Comparison of ENCODE assay signal across 8 mouse cellular contexts in genomic region chr9:45936883-45937282, GRCm38 (mm10). TPM values are rescaled to one million over a fixed set of nuclear protein-coding genes. Genes with fewer than 3 reads are reported as not detected.
A peak's percentile ranks its signal among the peaks of the same experiment; 100 is the strongest.
DNase-seq lines count a peak whose midpoint lies in the region; ATAC-seq and TF ChIP-seq lines count a peak whose summit lies in the region.

No protein-coding gene starts in this region.

- no peak for TF ChIP-seq POLR2A in testis, adult 2 months (IDR thresholded peaks at IDR 0.05; ENCODE audit: control insufficient read depth, low read depth, low read length)

- no peaks in the 10 kb centered on the region for H3K4me1 ChIP-seq in forebrain, postnatal 0 days (ENCODE audit: insufficient read depth)
- H3K4me1 ChIP-seq in hindbrain, embryonic 16.5 days (ENCODE audit: control insufficient read depth, insufficient read depth, low read depth, low read length): no peaks in the 10 kb centered on the region
- peaks cover 9% of the 10 kb centered on the region; the same call in 1 of the 2 replicates for H3K4me1 ChIP-seq in midbrain, embryonic 13.5 days (replicated peaks)
- peaks cover 5% of the 10 kb centered on the region for H3K4me1 ChIP-seq in testis, adult 2 months (ENCODE audit: control insufficient read depth, insufficient read depth, low read length)

- no peak overlapping the region for H3K9ac ChIP-seq in forebrain, postnatal 0 days
- no peak overlapping the region for H3K9ac ChIP-seq in hindbrain, embryonic 16.5 days (ENCODE audit: low read depth, low read length)
- no peak overlapping the region for H3K9ac ChIP-seq in midbrain, embryonic 13.5 days (replicated peaks)

- H3K4me2 ChIP-seq in forebrain, postnatal 0 days (ENCODE audit: low read depth): no peak overlapping the region
- H3K4me2 ChIP-seq in hindbrain, embryonic 16.5 days (ENCODE audit: low read length): no peak overlapping the region
- no peak overlapping the region for H3K4me2 ChIP-seq in midbrain, embryonic 13.5 days (replicated peaks)

- no peaks in the 10 kb centered on the region for H3K27me3 ChIP-seq in forebrain, postnatal 0 days (ENCODE audit: insufficient read depth, low read length)
- no peaks in the 10 kb centered on the region for H3K27me3 ChIP-seq in hindbrain, embryonic 16.5 days (replicated peaks; ENCODE audit: control insufficient read depth, insufficient read depth, low read length)
- no peaks in the 10 kb centered on the region for H3K27me3 ChIP-seq in midbrain, embryonic 13.5 days
- H3K27me3 ChIP-seq in testis, adult 2 months (ENCODE audit: control insufficient read depth, insufficient read depth, low read length): no peaks in the 10 kb centered on the region

- 18% methylated on average over 3 of the region's 3 CpGs for WGBS in forebrain, postnatal 0 days
- 22% methylated on average over 3 of the region's 3 CpGs for WGBS in hindbrain, embryonic 16.5 days
- 17% methylated on average over 3 of the region's 3 CpGs for WGBS in midbrain, embryonic 13.5 days

- no peak overlapping the region for H3K4me3 ChIP-seq in forebrain, postnatal 0 days (ENCODE audit: low read depth, low read length)
- no peak overlapping the region for H3K4me3 ChIP-seq in hindbrain, embryonic 16.5 days (ENCODE audit: low read length)
- no peak overlapping the region for H3K4me3 ChIP-seq in midbrain, embryonic 13.5 days (replicated peaks)
- no peak overlapping the region for H3K4me3 ChIP-seq in testis, adult 2 months (ENCODE audit: control insufficient read depth, low read depth, low read length)

- peak; percentile 70 for TF ChIP-seq CTCF in forebrain, postnatal 0 days (IDR thresholded peaks at IDR 0.05; ENCODE audit: low read depth)
- peak; percentile 45; the same call in 1 of the 2 replicates for TF ChIP-seq CTCF in testis, adult 2 months (IDR thresholded peaks at IDR 0.05; ENCODE audit: control insufficient read depth, insufficient read depth, insufficient replicate concordance, low read depth, low read length)

- peak; percentile 68 for ATAC-seq in forebrain, postnatal 0 days
- ATAC-seq in hindbrain, embryonic 16.5 days: peak; percentile 75; the same call in 1 of the 2 replicates
- peak; percentile 55 for ATAC-seq in midbrain, embryonic 13.5 days

- H3K36me3 ChIP-seq in forebrain, postnatal 0 days (ENCODE audit: insufficient read depth): peaks cover 39% of the 10 kb centered on the region
- peaks cover 17% of the 10 kb centered on the region for H3K36me3 ChIP-seq in hindbrain, embryonic 16.5 days (ENCODE audit: control insufficient read depth, insufficient read depth, low read length)
- H3K36me3 ChIP-seq in midbrain, embryonic 13.5 days: peaks cover 40% of the 10 kb centered on the region
- peaks cover 2% of the 10 kb centered on the region for H3K36me3 ChIP-seq in testis, adult 2 months (ENCODE audit: control insufficient read depth, insufficient read depth, low read length)

- DNase-seq in spleen, adult 12 weeks (ENCODE audit: low spot score): peak; percentile 24
- no peak for DNase-seq in spleen, postnatal 14 days (ENCODE audit: low spot score in 2 of 2)
- peak; percentile 66 for DNase-seq in cerebellum, adult 11-12 months
- DNase-seq in forebrain, postnatal 0 days: peak; percentile 61
- peak; percentile 76 for DNase-seq in left cerebral cortex, postnatal 4 days

- no peak overlapping the region for H3K27ac ChIP-seq in forebrain, postnatal 0 days (ENCODE audit: low read depth, low read length)
- H3K27ac ChIP-seq in hindbrain, embryonic 16.5 days (ENCODE audit: low read depth, low read length): no peak overlapping the region
- no peak overlapping the region for H3K27ac ChIP-seq in midbrain, embryonic 13.5 days
- no peak overlapping the region for H3K27ac ChIP-seq in testis, adult 2 months (ENCODE audit: control insufficient read depth, insufficient read depth, low read depth, low read length)

- no peaks in the 10 kb centered on the region for H3K9me3 ChIP-seq in forebrain, postnatal 0 days (ENCODE audit: low read length)
- no peaks in the 10 kb centered on the region for H3K9me3 ChIP-seq in hindbrain, embryonic 16.5 days (ENCODE audit: control insufficient read depth, low read length)
- H3K9me3 ChIP-seq in midbrain, embryonic 13.5 days: no peaks in the 10 kb centered on the region

- intact Hi-C loops in left cerebral cortex, postnatal 4 days (cut with DNase I): no loop called here

RNA-seq across cellular contexts. Expression of gene Tagln, which starts 1.0 kb away (rescaled TPM):
- total RNA-seq in forebrain, postnatal 0 days (2014; rRNA removed): 5.6 and 7.7 TPM in 2 replicates
- 3.5 and 3.7 TPM in 2 replicates for polyA plus RNA-seq in forebrain, postnatal 0 days (2015; fragmentation: Nextera tagmentation; extraction: Ambion mirVana)
- 7.1 and 8.5 TPM in 2 replicates for polyA plus RNA-seq in hindbrain, embryonic 16.5 days (2015; fragmentation: Nextera tagmentation; extraction: Ambion mirVana)
- 1 to 10 TPM; 5.7 to 6.9 TPM for total RNA-seq in left cerebral cortex, postnatal 4 days (2021)
- polyA plus RNA-seq in midbrain, embryonic 13.5 days (2015; fragmentation: Nextera tagmentation; extraction: Ambion mirVana): 5.0 and 5.5 TPM in 2 replicates
- polyA plus RNA-seq in testis, adult 2 months (2012; rRNA removed): 18.3 and 49.8 TPM in 2 replicates

RNA-seq across cellular contexts. Expression of gene Sidt2, which starts 18.2 kb away (rescaled TPM):
- total RNA-seq in forebrain, postnatal 0 days (2014; rRNA removed): 65.6 and 77.5 TPM in 2 replicates
- polyA plus RNA-seq in forebrain, postnatal 0 days (2015; fragmentation: Nextera tagmentation; extraction: Ambion mirVana): 33.5 and 46.5 TPM in 2 replicates
- 51.2 and 52.0 TPM in 2 replicates for polyA plus RNA-seq in hindbrain, embryonic 16.5 days (2015; fragmentation: Nextera tagmentation; extraction: Ambion mirVana)
- total RNA-seq in left cerebral cortex, postnatal 4 days (2021): 10 to 100 TPM; 80.0 to 97.1 TPM
- polyA plus RNA-seq in midbrain, embryonic 13.5 days (2015; fragmentation: Nextera tagmentation; extraction: Ambion mirVana): 27.4 and 32.7 TPM in 2 replicates
- 350 and 414 TPM in 2 replicates for polyA plus RNA-seq in testis, adult 2 months (2012; rRNA removed)

RNA-seq across cellular contexts. Expression of gene Rnf214, which starts 30.2 kb away (rescaled TPM):
- 52.2 and 62.9 TPM in 2 replicates for total RNA-seq in forebrain, postnatal 0 days (2014; rRNA removed)
- 53.8 and 73.5 TPM in 2 replicates for polyA plus RNA-seq in forebrain, postnatal 0 days (2015; fragmentation: Nextera tagmentation; extraction: Ambion mirVana)
- polyA plus RNA-seq in hindbrain, embryonic 16.5 days (2015; fragmentation: Nextera tagmentation; extraction: Ambion mirVana): 79.7 and 103 TPM in 2 replicates
- total RNA-seq in left cerebral cortex, postnatal 4 days (2021): 10 to 100 TPM; 97.3 to 97.6 TPM
- polyA plus RNA-seq in midbrain, embryonic 13.5 days (2015; fragmentation: Nextera tagmentation; extraction: Ambion mirVana): 114 and 119 TPM in 2 replicates
- polyA plus RNA-seq in testis, adult 2 months (2012; rRNA removed): 22.3 and 22.7 TPM in 2 replicates

RNA-seq across cellular contexts. Expression of gene Pcsk7, which starts 30.6 kb away (rescaled TPM):
- 32.5 and 33.8 TPM in 2 replicates for total RNA-seq in forebrain, postnatal 0 days (2014; rRNA removed)
- polyA plus RNA-seq in forebrain, postnatal 0 days (2015; fragmentation: Nextera tagmentation; extraction: Ambion mirVana): 13.7 and 16.1 TPM in 2 replicates
- polyA plus RNA-seq in hindbrain, embryonic 16.5 days (2015; fragmentation: Nextera tagmentation; extraction: Ambion mirVana): 18.8 and 23.1 TPM in 2 replicates
- total RNA-seq in left cerebral cortex, postnatal 4 days (2021): 10 to 100 TPM; 31.0 to 32.1 TPM
- polyA plus RNA-seq in midbrain, embryonic 13.5 days (2015; fragmentation: Nextera tagmentation; extraction: Ambion mirVana): 26.4 and 27.7 TPM in 2 replicates
- polyA plus RNA-seq in testis, adult 2 months (2012; rRNA removed): 34.4 and 39.0 TPM in 2 replicates

Comparison
In these comparisons a context has a peak if more than half of its experiments do, and no peak if none do; other contexts are left out.
1. DNase-seq: peak in spleen, adult 12 weeks (single experiment), cerebellum, adult 11-12 months (single experiment), forebrain, postnatal 0 days (single experiment) and left cerebral cortex, postnatal 4 days (single experiment); none in spleen, postnatal 14 days (0 of 2).
2. Peak in every context shown above with its lines, with median percentiles within 50 percentile points of each other: ATAC-seq.